Mouse (Mus musculus) common myeloid progenitor, adult 5-6 weeks (primary cell): ENCODE results near the gene Pea15a. TPM values are rescaled to one million over a fixed set of nuclear protein-coding genes. Genes with fewer than 3 reads are reported as not detected.

Experiments
- ATAC-seq: replicated peaks from 2 replicates; pipeline ENCODE4 v1.8.0; 2016; ENCODE audit warnings: low read depth, mild to moderate bottlenecking, moderate TSS enrichment, inconsistent platforms; ENCODE audit not compliant: poor library complexity, severe bottlenecking
- total RNA-seq: library from RNA; stranded (forward); fragments of 200-1000, 187-1606 nt; gene quantifications from 2 replicates; pipeline ENCODE4 v1.2.3, GENCODE M21; 2017

Gene Pea15a
- 5.8 and 10.1 TPM in 2 replicates for total RNA-seq

DNA sequence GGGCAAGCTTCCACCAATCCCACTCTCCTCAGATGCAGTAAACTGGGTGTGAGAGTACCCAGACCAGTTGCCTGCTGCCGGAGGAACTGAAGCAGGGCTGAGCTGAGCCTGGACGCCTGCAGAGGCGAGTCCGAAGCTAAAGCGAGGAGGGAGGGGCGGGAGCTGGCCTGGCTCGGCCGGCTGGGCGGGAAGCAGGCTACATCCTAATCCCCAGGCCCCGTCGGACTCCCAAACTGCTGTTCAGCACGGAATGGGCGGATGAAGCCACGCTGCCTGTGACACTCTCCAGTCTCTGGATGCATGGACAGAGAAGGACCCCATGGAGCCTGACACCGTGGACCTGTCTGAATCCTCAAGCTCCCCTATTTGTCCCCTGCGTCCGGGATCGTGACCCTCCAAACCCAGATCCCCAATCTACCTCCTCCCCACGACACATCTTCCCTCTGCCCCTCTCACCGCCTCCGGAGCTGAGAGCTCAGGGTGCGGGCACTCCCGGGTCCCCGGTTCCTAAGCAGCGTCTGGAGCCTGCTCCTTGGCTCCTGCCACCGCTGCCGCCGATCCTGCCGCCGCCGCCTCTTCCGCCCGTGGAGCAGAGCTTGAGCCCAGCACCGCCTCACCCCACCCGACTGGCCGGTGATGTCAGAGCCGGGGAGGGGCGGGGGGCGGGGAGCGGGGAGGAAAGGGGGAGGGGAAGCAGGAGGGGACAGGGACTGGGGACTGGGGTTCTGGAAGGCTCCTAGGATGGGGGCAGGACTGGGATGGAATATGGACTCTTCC, at the start of gene Pea15a:
TSS of gene Pea15a (minus strand) at position 664 of the 777 bp plus-strand sequence.
- ATAC-seq, result peak; percentile 68

DNA sequence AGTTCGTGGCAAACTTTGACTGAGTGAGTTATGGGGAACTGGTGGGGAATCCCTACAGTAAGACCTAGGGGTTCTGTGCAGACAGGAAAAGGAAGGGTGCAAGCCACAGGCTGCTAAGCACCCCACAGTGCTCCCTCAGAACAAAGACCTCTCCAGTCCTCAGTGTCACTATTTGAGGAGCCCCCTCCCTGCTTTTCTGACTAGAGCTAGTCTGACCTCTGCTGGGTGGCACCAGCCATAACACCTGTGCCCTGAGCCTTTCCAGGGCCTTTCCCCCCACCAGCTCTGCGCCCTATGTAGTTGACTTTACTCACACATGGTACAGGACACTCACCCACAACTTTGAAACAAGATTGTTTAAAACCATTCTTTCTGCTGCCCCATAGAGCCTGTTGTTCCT, 41.1 kb upstream of the Pea15a start:
- peak; percentile 71 for ATAC-seq

DNA sequence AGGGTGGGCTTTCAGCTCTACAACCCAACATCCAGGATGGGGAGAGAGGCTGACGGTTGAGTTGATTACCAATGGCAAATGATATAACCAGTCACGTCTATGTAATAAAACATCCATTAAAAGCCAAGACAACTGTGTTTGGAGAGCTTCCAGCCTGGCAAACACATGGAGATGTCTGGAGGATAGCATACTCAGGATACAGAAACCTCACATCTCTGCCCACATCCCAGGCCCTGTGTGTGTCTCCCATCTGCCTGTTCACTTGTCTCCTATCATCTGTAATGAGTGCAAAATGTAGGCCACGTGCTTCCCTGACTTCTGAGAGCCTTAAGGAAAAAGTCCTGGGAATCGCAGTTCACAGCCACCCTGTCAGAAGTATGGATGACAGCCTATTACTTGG, 40.6 kb upstream of the Pea15a start:
- ATAC-seq, result no peak

DNA sequence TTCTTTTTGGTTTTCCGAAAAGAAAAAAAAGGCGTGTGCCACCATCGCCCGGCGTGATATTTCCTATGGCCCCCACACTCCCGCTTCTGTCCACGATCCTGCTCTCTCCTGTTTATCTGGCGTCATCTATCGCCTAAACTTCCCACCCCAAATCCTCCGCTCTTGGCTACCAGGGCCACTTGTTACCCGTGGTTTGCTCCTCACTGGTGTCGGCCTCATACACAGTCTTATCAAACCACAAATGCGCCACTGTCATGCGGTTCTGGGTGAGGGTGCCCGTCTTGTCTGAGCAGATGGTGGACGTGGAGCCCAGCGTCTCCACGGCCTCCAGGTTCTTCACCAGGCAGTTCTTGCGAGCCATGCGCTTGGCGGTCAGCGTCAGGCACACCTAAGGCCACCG, 38.0 kb upstream of the Pea15a start:
- ATAC-seq, result peak; percentile 59

DNA sequence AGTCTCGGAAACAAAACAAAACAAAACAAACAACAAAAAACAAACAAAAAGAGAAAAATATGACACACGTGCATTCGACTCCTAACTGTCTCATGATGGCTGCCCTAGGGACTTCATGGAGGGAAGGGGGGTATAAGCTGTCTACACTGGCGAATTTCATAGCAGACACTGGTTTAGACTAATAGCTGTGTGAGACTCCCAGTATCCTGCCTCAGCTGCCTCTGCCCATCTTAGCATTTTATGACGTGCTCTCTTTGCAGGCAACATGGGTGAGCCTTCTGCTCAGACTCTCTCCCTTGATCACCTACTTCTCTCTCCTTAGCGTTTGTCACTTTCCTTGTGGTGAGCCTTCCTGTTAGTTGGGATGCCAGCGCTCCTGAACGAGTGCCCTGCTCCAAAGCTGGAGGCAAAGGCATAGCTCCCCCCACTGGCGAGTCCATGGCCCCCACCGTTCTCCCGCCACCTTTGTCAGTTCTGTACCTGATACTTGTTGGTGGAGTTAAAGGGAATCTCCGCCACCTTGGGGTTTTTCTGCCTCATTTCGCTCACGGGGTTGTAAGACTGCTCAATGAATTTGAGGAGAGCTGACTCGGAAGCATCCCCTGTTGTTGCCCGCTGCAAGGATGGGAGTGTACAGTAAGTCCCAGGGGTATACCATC, 37.1 kb upstream of the Pea15a start:
- ATAC-seq, result no peak

DNA sequence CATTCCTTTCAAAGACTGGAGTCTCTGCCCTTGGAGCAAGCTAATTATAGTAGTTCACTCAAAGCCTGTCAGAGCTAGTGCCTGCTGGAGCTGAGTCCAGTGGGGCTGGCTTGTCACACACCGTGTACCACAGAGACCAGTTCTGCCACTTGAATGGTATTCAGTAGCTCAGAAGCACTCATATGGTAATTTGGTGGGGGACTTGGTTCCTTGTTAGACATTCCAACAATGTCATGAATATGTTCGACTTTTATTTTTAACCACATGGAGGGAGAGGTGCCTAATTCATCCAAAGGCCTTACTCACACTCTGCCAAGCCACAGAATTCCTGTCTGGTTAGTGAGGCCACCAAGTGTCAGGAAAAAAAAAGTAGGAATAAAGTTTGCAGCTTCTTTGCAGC, 35.8 kb upstream of the Pea15a start:
- no peak for ATAC-seq

DNA sequence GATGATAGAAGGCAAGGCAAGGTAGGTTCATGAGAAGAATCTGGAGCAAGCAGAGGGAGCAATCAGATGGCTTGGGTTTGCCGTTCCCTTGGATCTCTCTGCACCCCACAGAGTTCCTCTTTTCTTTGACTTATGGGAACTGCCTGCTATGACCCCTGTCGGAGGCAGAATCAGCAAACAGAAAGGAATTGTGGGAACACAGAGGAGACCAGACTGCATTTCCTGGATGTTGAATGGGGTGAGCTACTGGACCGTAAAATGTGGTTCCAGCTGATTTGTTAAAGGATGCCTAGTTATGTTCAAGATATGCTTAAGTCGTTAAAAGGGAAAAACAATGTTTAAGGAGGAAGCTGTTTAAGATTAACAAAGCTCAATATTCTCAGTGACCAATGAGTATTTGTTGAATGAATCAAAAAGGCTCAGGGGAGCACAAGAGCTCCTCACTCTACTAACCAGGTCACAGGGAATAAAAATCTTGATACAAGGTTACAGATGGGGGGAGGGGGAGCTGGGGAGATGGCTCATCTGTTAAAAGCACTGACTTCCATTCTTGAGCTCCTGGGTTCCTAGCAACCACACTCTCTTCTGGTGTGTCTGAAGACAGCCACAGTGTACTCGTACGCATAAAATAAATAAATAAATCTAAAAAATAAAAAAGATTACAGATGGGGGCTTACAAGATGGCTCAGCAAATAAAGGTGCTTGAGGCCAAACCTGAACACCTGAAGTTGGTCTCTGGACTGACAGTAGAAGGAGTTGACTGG, 34.5 kb upstream of the Pea15a start:
- peak; percentile 81 for ATAC-seq

DNA sequence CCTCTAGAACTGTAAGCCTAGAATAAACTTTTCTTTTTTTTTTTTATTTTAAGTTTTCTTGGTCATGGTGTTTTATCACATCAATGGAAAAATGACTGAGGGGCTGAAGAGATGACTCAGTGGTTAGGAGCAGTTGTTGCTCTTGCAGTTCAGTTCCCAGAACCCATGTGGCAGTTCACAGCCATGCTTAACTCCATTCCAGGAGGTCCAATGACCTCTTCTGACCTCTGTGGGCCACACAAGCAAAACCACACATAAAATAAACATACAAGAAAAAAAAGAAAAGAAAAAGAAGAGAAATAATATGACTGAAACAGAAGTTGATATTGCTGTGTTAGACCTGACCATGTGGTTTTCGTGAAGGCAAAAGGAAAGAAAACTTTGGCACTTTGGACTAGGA, 22.6 kb upstream of the Pea15a start:
- ATAC-seq, result no peak

DNA sequence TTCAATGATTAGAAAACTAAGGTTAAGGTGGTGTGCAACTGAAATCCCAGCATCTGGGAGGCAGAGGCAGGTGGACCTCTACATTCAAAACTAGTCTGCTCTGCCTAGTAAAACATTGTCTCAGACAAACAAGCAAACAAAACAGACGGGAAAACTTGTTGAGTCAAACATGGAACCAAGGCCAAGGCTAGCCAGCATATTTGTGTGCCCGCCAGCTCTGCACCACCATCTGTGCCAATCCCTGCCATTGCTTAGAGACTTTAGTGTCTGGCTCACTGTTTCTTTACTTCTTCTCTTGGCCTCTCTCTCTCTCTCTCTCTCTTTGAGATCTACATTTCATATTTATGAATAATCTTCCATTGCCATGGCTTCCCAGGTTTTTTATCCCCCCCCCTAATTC, 21.6 kb upstream of the Pea15a start:
- ATAC-seq, result no peak

DNA sequence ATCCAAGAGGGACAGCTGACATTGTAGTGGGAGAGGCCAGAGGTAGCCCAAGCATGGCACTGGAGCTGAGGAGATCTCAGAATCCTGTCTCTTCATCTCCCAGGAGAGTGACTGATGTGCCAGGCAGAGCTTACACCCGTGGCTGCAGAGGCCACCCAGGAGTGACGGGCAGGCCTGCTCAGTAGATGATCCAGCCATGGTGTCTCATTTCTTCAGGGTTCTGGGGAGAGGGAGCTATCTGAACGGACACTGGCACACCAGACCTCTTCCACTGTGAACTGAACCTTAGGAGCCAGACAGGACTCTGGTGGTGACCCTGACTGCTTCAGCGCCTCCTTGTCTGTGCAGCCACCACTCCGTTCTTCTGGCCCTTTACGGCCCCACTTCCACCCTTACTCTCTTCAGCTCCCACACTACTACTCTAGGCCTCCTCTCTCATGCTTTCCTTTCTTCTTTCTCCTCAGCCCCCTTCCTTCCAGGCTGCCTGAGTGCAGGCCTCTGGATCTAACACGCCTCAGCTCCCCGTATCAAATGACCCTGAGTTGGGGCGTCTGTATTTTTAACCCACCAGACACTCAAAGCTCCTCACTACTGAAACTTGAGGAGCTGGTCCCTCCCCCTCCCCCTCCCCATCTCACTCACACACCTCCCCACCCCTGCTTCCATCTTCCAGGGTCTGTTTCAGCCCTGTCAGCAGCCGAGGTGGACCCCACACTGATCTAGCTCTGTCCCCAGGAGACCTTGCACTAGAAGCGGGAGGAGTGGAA, 14.9 kb upstream of the Pea15a start:
- no peak for ATAC-seq

DNA sequence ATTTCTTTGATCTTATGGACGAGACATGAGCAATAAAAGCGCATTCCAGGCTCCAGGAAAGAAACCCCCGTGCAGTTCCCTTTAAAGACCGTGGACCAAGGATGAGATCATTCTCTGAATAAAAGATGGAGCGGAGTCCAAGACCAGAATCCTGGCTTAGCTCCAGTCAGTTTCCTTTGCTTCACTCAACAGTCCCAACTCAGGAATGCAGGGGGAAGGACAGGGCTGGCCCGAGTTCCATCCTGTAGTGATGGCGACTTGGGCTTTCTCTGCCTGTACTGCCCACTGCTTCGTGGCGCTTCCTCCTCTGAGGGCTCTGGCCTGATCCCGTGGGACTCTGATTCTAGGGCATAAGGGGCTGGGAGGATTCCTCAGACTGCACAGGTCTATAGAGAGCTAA, 13.8 kb upstream of the Pea15a start:
- ATAC-seq, result no peak

DNA sequence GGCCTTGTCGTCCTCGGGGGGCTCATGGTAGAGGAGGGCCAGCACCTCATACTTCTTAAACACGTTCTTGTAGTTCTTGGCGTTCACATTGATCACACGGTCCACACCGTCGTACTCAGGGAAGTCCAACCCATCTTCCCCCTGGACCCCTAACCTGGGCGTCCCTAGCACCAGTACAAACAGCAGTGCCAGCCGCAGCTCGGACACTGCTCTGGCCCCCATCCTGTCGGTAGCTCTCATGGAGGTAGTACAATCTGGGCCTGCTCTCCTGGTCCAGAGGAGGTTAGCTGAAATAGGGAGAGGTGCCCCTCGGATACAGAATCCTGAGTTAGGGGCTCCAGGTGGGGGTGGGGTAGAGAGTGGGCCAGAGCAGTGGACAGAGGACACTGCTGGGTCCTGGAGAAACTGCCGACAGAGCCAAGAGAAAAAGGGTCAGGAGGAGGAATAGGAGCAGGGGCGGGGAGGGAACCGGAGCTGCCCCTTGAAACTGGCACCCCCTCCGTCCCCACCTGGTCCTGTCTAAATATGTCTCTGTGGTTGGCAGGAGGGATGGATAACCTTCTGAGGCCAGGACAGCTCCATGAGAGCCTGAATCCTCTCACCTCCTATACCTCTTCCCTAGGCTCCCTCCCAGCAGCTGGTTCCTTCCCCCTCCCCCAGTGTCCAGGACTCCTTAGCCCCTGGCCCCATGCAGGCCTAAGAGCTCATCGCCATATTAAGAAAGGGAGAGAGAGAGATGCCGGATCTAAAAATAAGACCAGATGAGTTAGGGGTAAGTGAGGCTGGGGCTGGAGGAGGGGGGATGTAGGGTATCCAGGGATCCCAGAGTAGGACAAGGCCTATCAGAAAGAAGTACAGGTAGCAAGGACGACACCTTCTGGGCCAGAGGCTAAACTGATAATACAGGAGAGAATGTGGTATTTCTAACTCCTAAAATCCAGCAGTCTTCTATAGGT, 13.1 kb upstream of the Pea15a start, which contains the start of gene Casq1:
TSS of gene Casq1 (minus strand) at position 418 of the 956 bp plus-strand sequence.
- no peak for ATAC-seq

DNA sequence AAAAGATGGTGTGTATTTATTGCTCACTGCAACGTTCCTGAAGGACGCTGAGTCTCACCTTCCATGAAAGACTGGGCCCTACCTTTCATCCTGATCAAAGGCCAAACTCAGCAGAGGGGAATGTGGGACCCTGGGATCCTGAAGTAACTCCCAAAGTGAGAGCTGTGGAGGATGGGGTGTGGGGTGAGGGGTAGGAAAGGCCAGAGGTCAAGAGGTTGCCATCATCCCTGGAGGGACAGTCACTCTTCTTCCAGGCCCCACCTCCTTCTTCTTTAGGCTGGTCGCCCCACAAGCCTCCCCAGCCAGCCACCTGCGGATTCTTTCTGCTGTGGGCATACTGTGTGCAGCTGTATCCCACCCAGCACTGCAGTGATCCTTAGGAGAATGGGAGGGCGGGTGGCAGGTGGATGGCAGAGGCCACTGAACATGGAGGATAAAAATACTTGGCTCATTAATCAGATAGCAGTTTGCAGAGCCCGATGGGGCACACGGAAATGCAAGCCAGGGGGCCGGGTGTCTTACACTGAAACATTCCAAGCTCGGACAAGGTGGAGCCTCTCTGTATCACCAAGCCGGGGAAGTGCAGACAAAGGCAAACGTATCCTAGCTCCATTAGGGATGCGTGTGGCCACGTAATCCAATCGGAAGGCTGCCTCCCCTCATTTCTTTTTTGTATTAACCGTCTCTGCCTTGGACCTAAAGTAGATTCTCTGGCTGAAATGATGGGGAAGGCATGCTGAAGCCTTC, 11.7 kb upstream of the Pea15a start:
- no peak for ATAC-seq

DNA sequence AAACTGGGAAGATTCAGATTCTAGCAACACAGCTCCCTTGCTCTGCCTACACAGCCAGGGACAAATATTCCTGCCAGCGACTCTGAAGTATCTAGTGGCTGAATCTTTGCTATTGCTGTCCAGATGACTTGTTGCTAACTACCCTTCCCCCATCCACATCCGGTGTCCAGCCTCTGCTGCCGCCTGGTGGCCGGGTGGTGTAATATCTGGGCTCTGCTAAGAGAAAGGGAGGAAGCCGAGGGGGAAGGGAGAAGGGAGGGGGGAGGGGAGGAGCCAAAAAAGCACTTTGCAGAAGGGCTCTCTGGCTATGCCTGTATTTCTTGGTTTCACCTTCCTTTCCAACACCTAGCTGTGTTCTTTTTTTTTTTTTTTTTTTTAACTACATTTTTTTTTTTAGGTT, 10.5 kb upstream of the Pea15a start:
- peak; percentile 98 for ATAC-seq

DNA sequence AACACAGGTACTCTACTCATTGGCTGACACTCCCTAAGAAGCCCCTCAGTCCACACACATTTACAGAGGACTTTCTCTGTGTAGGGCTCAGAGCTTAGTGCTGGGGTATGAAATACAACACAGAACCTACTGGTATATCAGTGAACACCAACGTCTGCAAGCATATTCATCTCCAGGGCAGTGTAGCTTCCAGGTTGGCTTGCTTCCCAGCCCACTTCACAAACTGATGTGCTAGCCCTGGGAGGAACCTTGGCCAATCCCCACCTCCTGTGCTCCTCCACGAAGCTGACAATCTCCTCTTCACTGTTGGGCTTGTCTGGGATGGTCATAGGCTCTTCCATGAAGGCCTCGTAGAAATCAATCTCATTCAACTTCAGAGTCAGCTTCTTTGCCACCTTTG, 8.1 kb upstream of the Pea15a start:
- ATAC-seq, result no peak

DNA sequence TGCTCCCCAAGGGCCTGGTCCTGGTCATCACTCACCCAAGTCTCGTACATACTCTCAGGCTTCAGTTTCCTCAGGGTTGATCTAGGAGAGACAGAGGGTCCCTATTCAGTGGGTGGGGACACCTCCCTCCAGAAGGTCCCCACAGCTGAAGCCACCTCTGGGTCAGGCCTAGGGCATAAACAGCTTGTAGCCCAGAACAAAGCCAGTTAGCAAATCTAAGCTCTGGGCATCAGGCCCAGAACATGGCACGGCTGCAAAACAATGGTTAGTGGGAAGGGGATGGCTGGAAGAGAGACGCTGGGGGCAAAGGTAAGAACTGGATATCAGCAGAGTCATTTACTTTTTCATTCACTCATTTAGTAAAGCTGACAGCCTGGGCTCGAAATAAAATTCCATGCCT, 7.2 kb upstream of the Pea15a start:
- no peak for ATAC-seq

DNA sequence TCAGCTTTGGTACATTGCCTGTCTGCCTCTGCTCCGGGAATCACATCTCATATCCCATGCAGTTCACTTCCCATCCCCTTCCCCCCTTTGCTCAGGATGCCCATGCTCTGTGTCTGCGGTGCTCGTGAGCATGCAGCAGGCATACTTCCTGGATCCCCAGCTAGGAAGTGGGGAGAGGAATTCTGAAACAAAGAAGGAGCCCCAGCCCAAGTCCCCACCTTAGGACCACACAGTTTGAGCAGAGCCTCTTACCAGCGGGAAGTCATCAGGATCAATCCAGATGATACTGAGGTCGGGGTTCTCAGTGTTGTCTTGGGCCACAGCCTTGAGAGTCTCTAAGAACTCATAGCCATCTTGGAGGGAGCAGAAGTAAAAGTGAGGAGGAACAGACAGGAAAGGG, 6.2 kb upstream of the Pea15a start:
- ATAC-seq, result no peak

DNA sequence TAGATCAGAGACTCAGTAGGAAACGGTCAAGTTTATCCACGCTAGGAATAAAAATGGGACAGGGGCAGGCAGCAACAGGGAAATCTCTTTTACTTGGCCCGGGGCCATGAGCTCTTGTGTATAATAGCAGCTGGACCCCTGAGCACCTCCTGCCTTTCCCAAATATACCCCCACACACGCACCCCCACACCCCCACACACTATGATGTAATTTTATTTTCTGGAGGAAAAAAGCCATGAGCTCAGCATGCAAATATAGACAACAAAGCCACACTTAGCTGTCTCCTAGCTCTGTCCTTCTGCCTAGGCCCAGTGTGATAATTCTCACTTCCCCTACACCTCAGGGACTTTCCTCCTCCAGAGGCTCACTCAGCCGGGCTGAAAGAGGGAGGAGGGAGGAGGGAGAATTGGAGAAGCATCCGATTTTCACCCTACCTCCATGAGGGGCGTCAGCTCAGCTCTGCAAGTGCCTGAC, 544 bp upstream of the Pea15a start:
- peak; percentile 57 for ATAC-seq
